Mouse (Mus musculus) G1E (cell line): ENCODE results near the gene Nudt13.

Source experiments
- CTCF ChIP-seq: IDR thresholded peaks from 2 replicates; pipeline ENCODE4 v1.5.1; 2012; ENCODE audit warnings: low read depth, low read length, inconsistent platforms, mixed read lengths
- GATA1 ChIP-seq: IDR thresholded peaks from 2 replicates; pipeline ENCODE4 v1.6.1; 2012; ENCODE audit warnings: borderline replicate concordance, low read length, inconsistent platforms, mixed read lengths
- GATA2 ChIP-seq: IDR thresholded peaks from 2 replicates; pipeline ENCODE4 v1.6.1; 2012; ENCODE audit warnings: low read depth, low read length, inconsistent platforms, borderline replicate concordance

DNA sequence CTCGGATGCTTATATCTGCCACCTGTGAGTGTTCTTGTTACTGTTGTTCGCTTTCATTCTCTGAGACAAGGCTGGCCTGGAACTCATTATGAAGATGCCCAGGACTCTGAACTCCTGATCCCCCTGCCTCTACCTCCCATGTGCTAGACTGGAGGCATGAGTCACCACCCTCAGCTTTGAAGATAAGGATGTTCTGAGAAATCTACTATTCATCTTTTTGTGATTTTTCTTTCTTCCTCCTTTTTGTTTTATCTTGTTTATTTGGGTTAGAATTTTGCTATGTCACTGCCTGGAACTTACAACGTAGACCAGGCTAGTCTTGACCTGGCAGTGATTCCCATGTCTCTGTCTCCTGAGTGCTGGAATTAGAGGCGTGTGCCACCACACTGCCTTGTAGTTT lies 36.8 kb downstream of the Nudt13 start:
- no peak for TF ChIP-seq CTCF
- no peak for TF ChIP-seq GATA1
- no peak for TF ChIP-seq GATA2
